Mouse (Mus musculus) left cerebral cortex, adult 8-10 months (tissue): Measurements from ENCODE around the gene Arsg. TPM values are rescaled to one million over a fixed set of nuclear protein-coding genes. Genes with fewer than 3 reads are reported as not detected.

Experiments used
- DNase-seq, 2 experiments: peaks; one replicate each; pipeline ENCODE4 v3.0.0; 2022; ENCODE audit warnings: low spot score in 2 of 2
- total RNA-seq, 4 experiments: library from RNA; stranded (reverse); gene quantifications; 2 replicates each; pipeline ENCODE4 v1.2.4; 2022

Arsg gene
- 10 to 100 TPM; 21.3 to 24.4 (median 22.7) TPM for total RNA-seq

- DNase-seq, result peak; percentile 65 to 84
Observed at GRCm38 (mm10) chr11:109473171-109474085, at the start of gene Arsg, which contains the start of gene Slc16a6. Gene Arsg (plus strand): TSS chr11:109473374. Gene Slc16a6 (minus strand): TSS chr11:109473598.

- DNase-seq, result peak; percentile 97
Observed at GRCm38 (mm10) chr11:109425392-109426271, 47.5 kb upstream of the Arsg start, which contains the start of gene Amz2. Gene Amz2 (plus strand): TSS chr11:109425946.

GRCm38 (mm10) chr11:109426272-109426586, 46.9 kb upstream of the Arsg start:
- DNase-seq, result no peak

GRCm38 (mm10) chr11:109427353-109427752, 45.8 kb upstream of the Arsg start:
- no peak for DNase-seq

- no peak for DNase-seq
Observed at GRCm38 (mm10) chr11:109434233-109434798, 38.9 kb upstream of the Arsg start.

GRCm38 (mm10) chr11:109436889-109437288, 36.3 kb upstream of the Arsg start:
- no peak for DNase-seq

- no peak for DNase-seq
Observed at GRCm38 (mm10) chr11:109439209-109439608, 34.0 kb upstream of the Arsg start.

GRCm38 (mm10) chr11:109439829-109440340, 33.3 kb upstream of the Arsg start:
- peak; percentile 29 to 39 for DNase-seq

GRCm38 (mm10) chr11:109440641-109441040, 32.5 kb upstream of the Arsg start:
- no peak for DNase-seq

GRCm38 (mm10) chr11:109441119-109441518, 32.1 kb upstream of the Arsg start:
- DNase-seq, result no peak

- DNase-seq, result no peak
Observed at GRCm38 (mm10) chr11:109442166-109442730, 30.9 kb upstream of the Arsg start.

- no peak for DNase-seq
Observed at GRCm38 (mm10) chr11:109443468-109444263, 29.5 kb upstream of the Arsg start.

GRCm38 (mm10) chr11:109444600-109444999, 28.6 kb upstream of the Arsg start:
- no peak for DNase-seq

- DNase-seq, result no peak
Observed at GRCm38 (mm10) chr11:109445438-109446035, 27.6 kb upstream of the Arsg start.

- DNase-seq, result no peak
Observed at GRCm38 (mm10) chr11:109451169-109451568, 22.0 kb upstream of the Arsg start.

GRCm38 (mm10) chr11:109456261-109456660, 16.9 kb upstream of the Arsg start:
- DNase-seq, result no peak

- DNase-seq, result peak in 1 of 2 experiments; percentile 24
Observed at GRCm38 (mm10) chr11:109458165-109458564, 15.0 kb upstream of the Arsg start.

GRCm38 (mm10) chr11:109460586-109460985, 12.6 kb upstream of the Arsg start:
- DNase-seq, result no peak

- DNase-seq, result no peak
Observed at GRCm38 (mm10) chr11:109465068-109465467, 8.1 kb upstream of the Arsg start.

GRCm38 (mm10) chr11:109466987-109467386, 6.2 kb upstream of the Arsg start:
- DNase-seq, result no peak
